Mouse (Mus musculus) liver, embryonic 14.5 days (tissue): ENCODE data around the gene Idua.

Experiments
- CTCF ChIP-seq: IDR thresholded peaks from 2 replicates; pipeline ENCODE4 v1.5.1; 2016; ENCODE audit warnings: antibody characterized with exemption, low read depth, control low read depth
- EP300 ChIP-seq: IDR thresholded peaks from 2 replicates; pipeline ENCODE4 v1.6.1; 2016; ENCODE audit warnings: antibody characterized with exemption, low read depth

- TF ChIP-seq EP300 (peak; percentile 70), CTCF (peak; percentile 57)
Observed at GRCm38 (mm10) chr5:108676772-108677498, 16.8 kb downstream of the Idua start.
